Mouse (Mus musculus) ES-Bruce4 (cell line): ENCODE measurements around the gene Slc34a3.

Experiments
- CTCF ChIP-seq: IDR thresholded peaks from one replicate; pipeline ENCODE4 v1.8.1; 2011; ENCODE audit warnings: low read depth, low read length
- POLR2A ChIP-seq: IDR thresholded peaks from one replicate; pipeline ENCODE4 v1.8.1; 2011; ENCODE audit warnings: low read length; ENCODE audit not compliant: insufficient read depth

DNA sequence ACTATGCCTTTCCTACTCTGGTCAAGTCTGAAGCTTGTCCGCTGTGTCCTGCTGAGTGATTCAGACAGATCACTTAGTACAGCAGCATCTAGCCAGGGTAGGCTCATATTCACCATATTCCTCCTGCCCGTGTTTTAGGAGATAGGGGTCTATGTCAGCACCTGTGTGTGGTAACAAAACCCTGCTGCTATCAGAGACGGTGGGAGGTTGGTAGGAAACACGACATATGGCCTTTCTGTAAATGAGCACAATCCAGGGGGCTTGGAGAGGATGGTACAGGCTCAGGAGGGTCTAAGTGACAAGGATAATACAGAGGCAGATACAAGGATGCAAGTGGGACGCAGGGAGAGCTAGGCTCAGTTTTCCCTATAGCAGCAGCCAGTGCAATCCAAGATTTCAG is 4.6 kb downstream of the Slc34a3 start:
- TF ChIP-seq CTCF (no peak), POLR2A (no peak)
